Mouse (Mus musculus) left cerebral cortex, postnatal 10 days (tissue): ENCODE measurements at regions not wholly inside any gene's neighbourhood (a gene's known extent, or its start where the extent isn't known, plus 50 kb on each side); places are given as distances from the start of the nearest gene placed in this dataset.

ENCODE experiments used
- DNase-seq, 2 experiments: peaks; one replicate each; pipeline ENCODE4 v3.0.0; 2021 to 2022; ENCODE audit warnings: low spot score in 2 of 2, mixed read lengths in 1 of 2; ENCODE audit errors: extremely low spot score in 1 of 2
- intact Hi-C: fragments of 180-260 bp; cut with DNase I; formaldehyde crosslinking; loops from one replicate; pipeline ENCODE4 v1.15.1; 2025

DNA sequence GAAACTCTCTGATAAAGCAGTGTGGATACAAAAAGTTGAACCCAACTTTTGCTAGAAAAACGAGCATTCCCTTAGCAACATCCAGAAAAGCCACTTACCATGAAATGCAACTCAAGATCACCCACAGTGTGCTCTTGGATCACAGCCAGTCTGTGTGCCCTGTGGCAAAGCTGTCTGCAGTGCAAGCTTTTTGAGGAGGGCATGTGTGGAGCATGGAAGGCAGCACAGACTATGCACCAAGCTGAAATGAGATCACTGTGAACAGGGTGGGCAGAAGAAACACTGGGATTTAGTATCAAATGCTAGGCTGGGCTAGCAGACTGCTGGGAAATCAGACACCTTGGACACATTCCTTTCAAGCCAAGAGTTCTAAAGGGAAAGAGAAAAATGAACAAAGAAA, 162.4 kb downstream of the Sim1 start:
- intact Hi-C loops: no loop called here
- no peak for DNase-seq

GRCm38 (mm10) chr10:51058333-51058732, 163.8 kb downstream of the Sim1 start:
- no peak for DNase-seq
- intact Hi-C loops: no loop called here

DNA sequence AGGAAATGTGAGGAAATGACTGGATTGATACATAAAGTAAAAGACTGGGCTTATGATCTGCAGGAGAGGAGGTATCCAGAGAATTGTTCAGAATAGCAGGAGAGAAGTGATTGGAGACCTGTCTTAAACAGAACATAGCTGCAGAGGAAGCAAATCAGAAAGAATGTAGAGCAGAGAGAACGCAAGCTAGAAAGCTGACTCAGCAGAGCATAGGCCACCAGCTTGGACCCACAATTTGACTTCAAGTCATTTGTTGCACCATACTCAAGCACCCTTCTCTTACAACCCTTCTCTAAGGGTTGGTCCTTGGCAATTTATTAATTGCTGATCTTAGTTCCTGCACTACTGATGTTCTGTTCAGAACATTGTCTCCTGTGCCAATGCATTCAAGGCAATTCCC, 207.0 kb downstream of the Sim1 start:
- DNase-seq: no peak
- intact Hi-C loops: no loop called here

- DNase-seq: no peak
- intact Hi-C loops: no loop called here
These were observed 257.3 kb downstream of the Sim1 start for GRCm38 (mm10) chr10:51151833-51152232.

GRCm38 (mm10) chr10:51153484-51153985, 259.0 kb downstream of the Sim1 start:
- DNase-seq: peak in 1 of 2 experiments; percentile 12
- intact Hi-C loops: no loop called here

DNA sequence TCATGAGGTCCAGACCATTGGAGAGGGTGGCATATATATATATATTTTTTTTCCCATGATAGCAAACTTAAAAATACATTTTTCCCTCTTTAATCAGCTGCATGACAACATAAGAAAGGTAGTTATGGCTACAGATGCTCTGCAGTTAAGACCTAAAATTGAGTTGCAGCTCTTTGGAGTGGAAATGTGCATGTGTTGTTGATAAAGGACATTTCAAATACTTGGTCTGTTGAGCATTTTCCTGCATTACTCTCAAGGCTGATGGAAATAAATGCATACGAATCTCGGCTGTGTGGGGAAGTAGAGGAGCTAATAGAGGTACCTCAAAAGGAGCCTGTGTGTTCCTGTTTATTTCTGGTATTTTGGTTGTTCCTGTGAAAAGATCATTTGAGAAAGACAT, 259.5 kb downstream of the Sim1 start:
- intact Hi-C loops: no loop called here
- no peak for DNase-seq

GRCm38 (mm10) chr10:51154743-51155142, 260.2 kb downstream of the Sim1 start:
- intact Hi-C loops: no loop called here
- no peak for DNase-seq

GRCm38 (mm10) chr10:51173619-51174018, 279.1 kb downstream of the Sim1 start:
- no peak for DNase-seq
- intact Hi-C loops: no loop called here

GRCm38 (mm10) chr10:51175993-51176577, 281.5 kb downstream of the Sim1 start:
- DNase-seq: no peak
- intact Hi-C loops: no loop called here

- intact Hi-C loops: no loop called here
- DNase-seq: no peak
These were observed 282.1 kb downstream of the Sim1 start for GRCm38 (mm10) chr10:51176692-51177091.

DNA sequence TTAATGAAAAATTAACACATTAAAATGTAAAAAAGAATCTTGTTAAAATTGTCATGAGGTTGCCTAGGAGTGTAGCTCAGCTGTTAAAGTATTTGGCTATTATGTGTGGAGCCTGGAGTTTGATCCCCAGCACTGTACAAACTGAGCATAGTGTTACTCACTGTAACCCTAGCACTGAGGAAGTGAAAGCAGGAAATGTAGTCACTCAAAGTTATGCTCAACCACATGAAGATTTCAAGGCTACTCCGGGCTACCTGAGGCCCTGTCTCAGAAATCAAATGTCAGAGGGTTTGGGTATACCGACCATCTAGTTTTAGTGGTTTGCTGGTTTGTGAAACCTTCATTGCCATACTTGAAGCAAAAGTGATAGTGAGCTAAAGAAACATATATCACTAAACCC, 287.2 kb downstream of the Sim1 start:
- DNase-seq: no peak
- intact Hi-C loops: no loop called here

DNA sequence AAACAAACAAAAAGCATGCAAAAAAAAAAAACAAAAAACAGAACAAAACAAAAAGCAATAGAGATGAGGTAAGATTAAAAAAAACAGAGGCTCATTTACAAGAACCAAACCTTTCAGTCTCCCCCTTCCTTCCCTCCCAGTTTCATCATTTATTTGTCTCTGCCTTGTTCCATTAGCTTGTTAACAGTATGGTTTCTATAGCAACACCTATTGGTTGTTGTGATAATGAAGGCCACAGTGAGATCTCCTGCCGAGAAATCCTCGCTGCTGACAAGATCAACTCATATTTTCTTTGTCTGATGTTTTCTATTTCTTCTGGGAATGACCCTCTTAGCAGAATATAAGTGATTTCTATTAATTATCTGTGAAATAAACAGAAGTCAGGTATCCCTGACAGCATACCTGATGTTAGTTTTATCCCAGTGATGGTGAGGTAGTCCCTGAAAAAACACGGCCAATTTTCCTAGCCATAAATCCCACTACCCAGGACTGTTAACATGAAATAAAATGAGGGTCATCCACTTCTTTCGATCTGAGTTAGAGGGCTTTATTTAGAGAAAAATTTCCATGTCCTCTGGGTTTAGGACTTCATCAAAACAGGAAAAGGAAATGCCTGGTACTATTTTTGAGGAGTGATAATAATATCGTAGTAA, 288.9 kb upstream of the Gm49339 start:
- no peak for DNase-seq
- intact Hi-C loops: no loop called here

DNA sequence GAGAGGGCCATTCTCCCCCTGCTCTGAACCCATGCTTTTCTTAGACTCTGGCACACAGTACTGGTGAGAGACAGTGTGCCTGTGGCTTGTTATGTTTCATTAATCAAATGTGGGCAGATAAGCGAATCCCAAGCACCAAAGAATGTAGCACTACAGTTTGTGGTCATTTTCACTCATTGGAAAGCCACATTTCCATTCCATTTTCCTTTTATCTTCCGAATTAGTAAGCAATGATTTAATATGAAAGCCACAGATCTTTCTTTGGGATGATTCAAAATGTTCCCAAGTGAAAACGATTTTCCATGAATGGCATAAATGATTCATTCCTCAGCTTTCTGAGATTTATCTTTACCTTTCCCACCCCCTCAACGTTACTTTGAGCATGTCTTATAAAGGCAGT, 260.9 kb upstream of the Gm49339 start:
- no peak for DNase-seq
- intact Hi-C loops: no loop called here

- intact Hi-C loops: no loop called here
- DNase-seq: no peak
These were observed 246.8 kb upstream of the Gm49339 start for GRCm38 (mm10) chr10:51233592-51233991.

DNA sequence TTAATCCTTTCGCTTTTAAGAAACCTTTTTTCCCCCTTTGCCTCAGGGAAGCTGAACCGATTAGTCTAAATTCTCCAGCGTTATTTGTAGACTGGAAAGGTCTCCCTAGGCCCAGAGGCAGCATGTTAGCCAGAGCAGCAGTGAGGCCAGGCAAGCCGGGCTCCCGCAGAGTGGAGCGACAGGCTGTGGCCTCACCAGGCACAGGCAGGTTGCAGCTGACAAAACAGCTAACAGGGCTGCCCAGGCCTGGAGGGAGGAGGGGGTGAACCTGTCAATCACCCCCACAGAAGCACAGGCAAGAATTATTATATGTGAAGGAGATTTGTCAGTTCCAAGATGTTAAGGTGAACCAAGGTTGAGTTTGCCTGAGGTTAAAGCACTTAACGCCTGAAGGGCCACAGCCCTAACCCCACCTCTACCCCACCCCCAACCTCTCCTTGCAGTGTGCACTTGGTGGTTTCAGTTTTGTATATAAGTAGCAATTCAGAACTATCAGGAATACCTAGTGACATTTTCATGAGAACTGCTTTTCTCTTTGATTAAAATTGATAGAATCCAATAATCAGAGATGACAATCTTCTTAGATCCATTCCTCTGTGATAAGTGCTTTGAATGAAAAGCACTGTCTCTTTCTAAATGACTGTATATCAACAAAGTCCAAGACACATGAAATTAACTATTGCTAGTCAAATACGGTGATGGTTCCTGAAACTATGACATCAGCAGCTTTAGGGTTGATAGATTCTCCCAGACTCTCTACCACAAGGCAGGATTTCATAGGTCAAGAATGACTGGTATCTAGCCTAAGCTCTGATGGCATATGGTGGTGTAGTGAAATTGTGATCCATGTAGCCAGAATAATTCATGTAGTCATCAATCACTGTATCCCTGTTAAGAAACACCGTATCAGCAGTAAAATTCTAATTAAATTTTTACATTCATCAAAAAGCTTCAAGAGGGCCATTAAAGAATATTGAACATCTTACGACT, 244.5 kb upstream of the Gm49339 start:
- DNase-seq: peak in 1 of 2 experiments; percentile 23
- intact Hi-C loops: no loop called here

- DNase-seq: no peak
- intact Hi-C loops: no loop called here
These were observed 242.3 kb upstream of the Gm49339 start for GRCm38 (mm10) chr10:51238103-51238502.

DNA sequence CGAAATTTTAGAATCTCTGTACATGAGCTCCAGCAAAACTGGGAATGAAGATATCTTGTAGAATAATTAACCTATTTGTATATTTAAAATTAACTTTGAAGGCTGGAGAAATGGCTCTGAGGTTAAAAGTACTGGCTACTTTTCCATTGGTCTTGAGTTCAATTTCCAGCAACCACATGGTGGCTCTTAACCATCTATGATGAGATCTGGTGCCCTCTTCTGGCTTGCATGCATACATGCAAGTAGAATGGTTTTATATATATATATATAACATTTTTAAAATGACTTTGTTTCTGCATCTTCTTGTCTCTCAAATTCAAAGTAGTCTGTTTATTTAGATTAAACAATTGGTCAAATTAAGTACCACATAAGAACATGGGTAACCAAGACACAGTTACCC, 227.0 kb upstream of the Gm49339 start:
- intact Hi-C loops: no loop called here

DNA sequence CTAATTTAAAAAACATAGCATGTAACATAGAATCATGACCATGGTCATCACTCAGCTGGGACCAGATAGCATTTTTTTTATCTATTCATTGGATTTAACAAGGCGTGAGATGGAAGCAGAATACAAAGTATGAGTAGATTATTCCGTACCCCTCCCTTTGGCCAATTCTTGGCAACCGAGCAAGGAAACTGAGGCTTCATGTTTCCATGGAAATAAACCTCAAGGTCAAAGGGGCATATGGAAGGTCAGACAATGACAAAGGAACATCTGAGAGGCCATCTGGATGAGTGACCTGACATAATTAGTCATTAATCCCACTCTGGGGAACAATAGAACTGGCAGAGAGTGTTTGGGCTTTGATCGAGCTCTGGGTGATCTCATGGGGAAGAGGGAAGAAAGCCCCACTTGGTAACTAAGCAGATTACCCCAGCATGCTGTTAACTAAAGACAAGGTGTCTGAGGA, 222.8 kb upstream of the Gm49339 start:
- no peak for DNase-seq
- intact Hi-C loops: no loop called here

More for the DNA sequence above, 227.0 kb upstream of the Gm49339 start:
- no peak for DNase-seq

- intact Hi-C loops: no loop called here
- peak; percentile 11 to 21 for DNase-seq
These were observed 209.0 kb upstream of the Gm49339 start for GRCm38 (mm10) chr10:51271364-51271763.
